Mouse (Mus musculus): Measurements from ENCODE around the gene Gfi1. TPM values are rescaled to one million over a fixed set of nuclear protein-coding genes. Genes with fewer than 3 reads are reported as not detected.
A peak's percentile ranks its signal among the peaks of the same experiment; 100 is the strongest.

Gene Gfi1
- polyA plus RNA-seq, 1 experiment, result 0.09 TPM

GRCm38 (mm10) chr5:107695019-107695418, 30.8 kb downstream of the Gfi1 start:
- H3K27me3 ChIP-seq (ENCODE audit: control insufficient read depth, insufficient read depth, insufficient read length), result no peaks in the 10 kb centered on the region
- no peaks in the 10 kb centered on the region for H3K79me2 ChIP-seq (ENCODE audit: control insufficient read depth, insufficient read depth)
- no peaks in the 10 kb centered on the region for H3K36me3 ChIP-seq (ENCODE audit: control insufficient read depth, insufficient read depth)
- H3ac ChIP-seq (ENCODE audit: control insufficient read depth, insufficient read length, low read depth), result no peak overlapping the region
- no peak for TF ChIP-seq USF1 (IDR thresholded peaks at IDR 0.05; ENCODE audit: low read depth)
- TF ChIP-seq CTCF (IDR thresholded peaks at IDR 0.05; ENCODE audit: control insufficient read depth, insufficient read depth, insufficient read length), result no peak
- TF ChIP-seq FOSL1 (IDR thresholded peaks at IDR 0.05; ENCODE audit: insufficient read depth, low read length, poor library complexity, severe bottlenecking), result no peak
- TF ChIP-seq MAX (IDR thresholded peaks at IDR 0.05), result no peak
- TF ChIP-seq MYOD1 (IDR thresholded peaks at IDR 0.05; ENCODE audit: control insufficient read depth, insufficient read length, low read depth), result no peak
- no peak for TF ChIP-seq CEBPB (IDR thresholded peaks at IDR 0.05; ENCODE audit: low read depth)
- TF ChIP-seq MYOG (IDR thresholded peaks at IDR 0.05; ENCODE audit: control insufficient read depth, extremely low read depth, insufficient read length), result no peak
- no peak overlapping the region for H3K4me3 ChIP-seq (ENCODE audit: insufficient read depth, poor library complexity, severe bottlenecking)
- H3K79me3 ChIP-seq (ENCODE audit: low read depth), result no peaks in the 10 kb centered on the region

- H3ac ChIP-seq (ENCODE audit: control insufficient read depth, insufficient read length, low read depth), result no peak overlapping the region
- H3K4me3 ChIP-seq (ENCODE audit: insufficient read depth, poor library complexity, severe bottlenecking), result no peak overlapping the region
- no peaks in the 10 kb centered on the region for H3K79me2 ChIP-seq (ENCODE audit: control insufficient read depth, insufficient read depth)
- H3K27me3 ChIP-seq (ENCODE audit: control insufficient read depth, insufficient read depth, insufficient read length), result no peaks in the 10 kb centered on the region
- TF ChIP-seq MYOG (IDR thresholded peaks at IDR 0.05; ENCODE audit: control insufficient read depth, extremely low read depth, insufficient read length) (no peak), FOSL1 (IDR thresholded peaks at IDR 0.05; ENCODE audit: insufficient read depth, low read length, poor library complexity, severe bottlenecking) (no peak), MYOD1 (IDR thresholded peaks at IDR 0.05; ENCODE audit: control insufficient read depth, insufficient read length, low read depth) (no peak), CEBPB (IDR thresholded peaks at IDR 0.05; ENCODE audit: low read depth) (no peak), MAX (IDR thresholded peaks at IDR 0.05) (no peak), CTCF (IDR thresholded peaks at IDR 0.05; ENCODE audit: control insufficient read depth, insufficient read depth, insufficient read length) (no peak), USF1 (IDR thresholded peaks at IDR 0.05; ENCODE audit: low read depth) (no peak)
- no peaks in the 10 kb centered on the region for H3K79me3 ChIP-seq (ENCODE audit: low read depth)
- H3K36me3 ChIP-seq (ENCODE audit: control insufficient read depth, insufficient read depth), result no peaks in the 10 kb centered on the region
Observed at GRCm38 (mm10) chr5:107688499-107688866, 37.4 kb downstream of the Gfi1 start.

GRCm38 (mm10) chr5:107687592-107688498, 38.0 kb downstream of the Gfi1 start:
- TF ChIP-seq MYOD1 (IDR thresholded peaks at IDR 0.05; ENCODE audit: control insufficient read depth, insufficient read length, low read depth), result no peak
- peak; percentile 76 for TF ChIP-seq MAX (IDR thresholded peaks at IDR 0.05)
- no peak for TF ChIP-seq MYOG (IDR thresholded peaks at IDR 0.05; ENCODE audit: control insufficient read depth, extremely low read depth, insufficient read length)
- TF ChIP-seq USF1 (IDR thresholded peaks at IDR 0.05; ENCODE audit: low read depth), result peak; percentile 13
- no peak for TF ChIP-seq FOSL1 (IDR thresholded peaks at IDR 0.05; ENCODE audit: insufficient read depth, low read length, poor library complexity, severe bottlenecking)
- Histone ChIP-seq H3K4me3 (ENCODE audit: insufficient read depth, poor library complexity, severe bottlenecking) (peak overlapping the region; percentile 18), H3K79me2 (ENCODE audit: control insufficient read depth, insufficient read depth) (no peaks in the 10 kb centered on the region), H3ac (ENCODE audit: control insufficient read depth, insufficient read length, low read depth) (no peak overlapping the region), H3K36me3 (ENCODE audit: control insufficient read depth, insufficient read depth) (no peaks in the 10 kb centered on the region), H3K27me3 (ENCODE audit: control insufficient read depth, insufficient read depth, insufficient read length) (no peaks in the 10 kb centered on the region), H3K79me3 (ENCODE audit: low read depth) (no peaks in the 10 kb centered on the region)

GRCm38 (mm10) chr5:107687161-107687560, 38.7 kb downstream of the Gfi1 start:
- Histone ChIP-seq H3ac (ENCODE audit: control insufficient read depth, insufficient read length, low read depth) (no peak overlapping the region), H3K36me3 (ENCODE audit: control insufficient read depth, insufficient read depth) (no peaks in the 10 kb centered on the region), H3K27me3 (ENCODE audit: control insufficient read depth, insufficient read depth, insufficient read length) (no peaks in the 10 kb centered on the region), H3K79me3 (ENCODE audit: low read depth) (no peaks in the 10 kb centered on the region), H3K79me2 (ENCODE audit: control insufficient read depth, insufficient read depth) (no peaks in the 10 kb centered on the region), H3K4me3 (ENCODE audit: insufficient read depth, poor library complexity, severe bottlenecking) (no peak overlapping the region)
- TF ChIP-seq CTCF (IDR thresholded peaks at IDR 0.05; ENCODE audit: control insufficient read depth, insufficient read depth, insufficient read length) (no peak), CEBPB (IDR thresholded peaks at IDR 0.05; ENCODE audit: low read depth) (no peak), MYOD1 (IDR thresholded peaks at IDR 0.05; ENCODE audit: control insufficient read depth, insufficient read length, low read depth) (no peak), MAX (IDR thresholded peaks at IDR 0.05) (no peak), MYOG (IDR thresholded peaks at IDR 0.05; ENCODE audit: control insufficient read depth, extremely low read depth, insufficient read length) (no peak), USF1 (IDR thresholded peaks at IDR 0.05; ENCODE audit: low read depth) (no peak), FOSL1 (IDR thresholded peaks at IDR 0.05; ENCODE audit: insufficient read depth, low read length, poor library complexity, severe bottlenecking) (no peak)

- H3K79me3 ChIP-seq (ENCODE audit: low read depth), result no peaks in the 10 kb centered on the region
- no peak overlapping the region for H3K4me3 ChIP-seq (ENCODE audit: insufficient read depth, poor library complexity, severe bottlenecking)
- H3ac ChIP-seq (ENCODE audit: control insufficient read depth, insufficient read length, low read depth), result no peak overlapping the region
- H3K79me2 ChIP-seq (ENCODE audit: control insufficient read depth, insufficient read depth), result no peaks in the 10 kb centered on the region
- no peak for TF ChIP-seq FOSL1 (IDR thresholded peaks at IDR 0.05; ENCODE audit: insufficient read depth, low read length, poor library complexity, severe bottlenecking)
- TF ChIP-seq MYOG (IDR thresholded peaks at IDR 0.05; ENCODE audit: control insufficient read depth, extremely low read depth, insufficient read length), result no peak
- no peak for TF ChIP-seq CEBPB (IDR thresholded peaks at IDR 0.05; ENCODE audit: low read depth)
- TF ChIP-seq MYOD1 (IDR thresholded peaks at IDR 0.05; ENCODE audit: control insufficient read depth, insufficient read length, low read depth), result no peak
- TF ChIP-seq USF1 (IDR thresholded peaks at IDR 0.05; ENCODE audit: low read depth), result no peak
- TF ChIP-seq MAX (IDR thresholded peaks at IDR 0.05), result no peak
- no peak for TF ChIP-seq CTCF (IDR thresholded peaks at IDR 0.05; ENCODE audit: control insufficient read depth, insufficient read depth, insufficient read length)
- no peaks in the 10 kb centered on the region for H3K27me3 ChIP-seq (ENCODE audit: control insufficient read depth, insufficient read depth, insufficient read length)
- no peaks in the 10 kb centered on the region for H3K36me3 ChIP-seq (ENCODE audit: control insufficient read depth, insufficient read depth)
Observed at GRCm38 (mm10) chr5:107684380-107684779, 41.5 kb downstream of the Gfi1 start.
